Mouse (Mus musculus): ENCODE measurements at regions not wholly inside any gene's neighbourhood (a gene's known extent, or its start where the extent isn't known, plus 50 kb on each side); places are given as distances from the start of the nearest gene placed in this dataset.

GRCm38 (mm10) chr10:17178627-17179026 is 544.4 kb upstream of the Cited2 start:
- H3K9me3 ChIP-seq (ENCODE audit: control insufficient read depth, low read length) = no peaks in the 10 kb centered on the region
- DNase-seq (ENCODE audit: low read depth in 3 of 3, low spot score in 3 of 3) (no peak), ATAC-seq (ENCODE audit: insufficient read depth) (no peak)
- H3K4me3 ChIP-seq (ENCODE audit: insufficient read depth in 1 of 2, low read depth in 2 of 2, low read length in 2 of 2) = no peak overlapping the region
- H3K4me1 ChIP-seq (replicated peaks; ENCODE audit: control insufficient read depth in 2 of 2, insufficient read depth in 2 of 2, low read length in 1 of 2) = no peaks in the 10 kb centered on the region
- H3K36me3 ChIP-seq (replicated peaks; ENCODE audit: control insufficient read depth, insufficient read depth, low read depth) = no peaks in the 10 kb centered on the region
- H3K9ac ChIP-seq (replicated peaks) = no peak overlapping the region
- TF ChIP-seq CTCF (IDR thresholded peaks at IDR 0.05; ENCODE audit: low read depth) = no peak
- TF ChIP-seq EP300 (IDR thresholded peaks at IDR 0.05; ENCODE audit: low read depth) = no peak
- no peak overlapping the region for H3K27ac ChIP-seq
- no peaks in the 10 kb centered on the region for H3K27me3 ChIP-seq (ENCODE audit: control insufficient read depth, insufficient read depth, low read length)
- H3K4me2 ChIP-seq (ENCODE audit: low read depth) = no peak overlapping the region

DNA sequence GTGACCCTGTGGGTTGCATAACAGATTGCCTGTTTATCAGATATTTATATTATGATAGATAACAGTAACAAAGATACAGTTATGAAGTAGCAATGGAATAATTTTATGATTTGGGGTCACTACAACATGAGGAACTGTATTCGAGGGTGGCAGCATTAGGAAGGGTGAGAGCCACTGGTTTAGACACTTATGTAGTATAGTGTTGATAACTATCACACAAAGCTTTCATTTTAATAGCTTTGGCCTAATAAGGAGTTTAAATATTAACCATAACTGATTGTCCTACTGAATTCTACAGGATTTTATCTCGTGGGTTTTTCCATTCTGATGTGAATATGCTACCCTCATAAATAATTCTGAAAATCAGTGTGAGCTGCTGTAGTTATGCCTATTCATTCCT is 538.6 kb upstream of the Cited2 start:
- 35% methylated on average over 2 of the region's 2 CpGs for WGBS (ENCODE audit: insufficient replicate concordance)
- Histone ChIP-seq H3K27ac (no peak overlapping the region), H3K4me2 (ENCODE audit: low read depth) (no peak overlapping the region), H3K4me3 (ENCODE audit: insufficient read depth in 1 of 2, low read depth in 2 of 2, low read length in 2 of 2) (no peak overlapping the region), H3K27me3 (ENCODE audit: control insufficient read depth, insufficient read depth, low read length) (no peaks in the 10 kb centered on the region), H3K9ac (replicated peaks) (no peak overlapping the region), H3K36me3 (replicated peaks; ENCODE audit: control insufficient read depth, insufficient read depth, low read depth) (no peaks in the 10 kb centered on the region), H3K4me1 (replicated peaks; ENCODE audit: control insufficient read depth in 2 of 2, insufficient read depth in 2 of 2, low read length in 1 of 2) (no peaks in the 10 kb centered on the region), H3K9me3 (ENCODE audit: control insufficient read depth, low read length) (no peaks in the 10 kb centered on the region)
- ATAC-seq (ENCODE audit: insufficient read depth) = no peak
- TF ChIP-seq EP300 (IDR thresholded peaks at IDR 0.05; ENCODE audit: low read depth) (no peak), CTCF (IDR thresholded peaks at IDR 0.05; ENCODE audit: low read depth) (no peak)
- DNase-seq (ENCODE audit: low read depth in 3 of 3, low spot score in 3 of 3) = no peak

DNA sequence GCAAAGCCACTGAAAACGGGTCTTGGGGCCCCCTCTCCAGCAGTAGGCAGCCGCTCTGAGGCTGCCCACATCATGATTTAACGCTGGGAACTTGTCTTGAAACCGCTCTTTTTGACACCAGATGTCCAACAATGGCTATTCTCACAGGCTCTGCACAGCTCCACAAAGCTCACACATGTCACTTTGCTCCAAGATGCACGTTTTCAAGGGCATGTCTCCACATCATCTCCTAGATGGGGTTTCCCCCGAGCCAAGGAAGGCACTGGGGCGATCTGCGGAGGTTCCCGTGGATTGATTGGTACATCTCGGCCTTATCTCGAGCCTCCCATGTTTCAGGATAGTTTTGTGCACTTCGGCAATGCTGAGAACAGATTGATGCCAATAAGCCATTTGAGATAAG is 526.8 kb upstream of the Cited2 start:
- Histone ChIP-seq H3K4me1 (replicated peaks; ENCODE audit: control insufficient read depth in 2 of 2, insufficient read depth in 2 of 2, low read length in 1 of 2) (0 out of 4 replicates have a peak, but pooled peaks cover 0 to 2% of the 10 kb centered on the region in 2 experiments), H3K9ac (replicated peaks) (no peak overlapping the region), H3K36me3 (replicated peaks; ENCODE audit: control insufficient read depth, insufficient read depth, low read depth) (no peaks in the 10 kb centered on the region), H3K27me3 (ENCODE audit: control insufficient read depth, insufficient read depth, low read length) (no peaks in the 10 kb centered on the region), H3K4me2 (ENCODE audit: low read depth) (no peak overlapping the region), H3K9me3 (ENCODE audit: control insufficient read depth, low read length) (no peaks in the 10 kb centered on the region), H3K4me3 (ENCODE audit: insufficient read depth in 1 of 2, low read depth in 2 of 2, low read length in 2 of 2) (no peak overlapping the region), H3K27ac (no peak overlapping the region)
- ATAC-seq (ENCODE audit: insufficient read depth) (no peak), DNase-seq (ENCODE audit: low read depth in 3 of 3, low spot score in 3 of 3) (no peak)
- no peak for TF ChIP-seq EP300 (IDR thresholded peaks at IDR 0.05; ENCODE audit: low read depth)
- no peak for TF ChIP-seq CTCF (IDR thresholded peaks at IDR 0.05; ENCODE audit: low read depth)
- 51% methylated on average over 12 of the region's 12 CpGs for WGBS (ENCODE audit: insufficient replicate concordance)

- ATAC-seq (ENCODE audit: insufficient read depth) (no peak), DNase-seq (ENCODE audit: low read depth in 3 of 3, low spot score in 3 of 3) (no peak)
- H3K27ac ChIP-seq = no peak overlapping the region
- no peak for TF ChIP-seq CTCF (IDR thresholded peaks at IDR 0.05; ENCODE audit: low read depth)
- H3K9me3 ChIP-seq (ENCODE audit: control insufficient read depth, low read length) = no peaks in the 10 kb centered on the region
- H3K27me3 ChIP-seq (ENCODE audit: control insufficient read depth, insufficient read depth, low read length) = no peaks in the 10 kb centered on the region
- H3K4me1 ChIP-seq (replicated peaks; ENCODE audit: control insufficient read depth in 2 of 2, insufficient read depth in 2 of 2, low read length in 1 of 2) = 0 out of 4 replicates have a peak, but pooled peaks cover 0 to 2% of the 10 kb centered on the region in 2 experiments
- no peak overlapping the region for H3K4me3 ChIP-seq (ENCODE audit: insufficient read depth in 1 of 2, low read depth in 2 of 2, low read length in 2 of 2)
- 35% methylated on average over 1 of the region's 1 CpGs for WGBS (ENCODE audit: insufficient replicate concordance)
- H3K9ac ChIP-seq (replicated peaks) = no peak overlapping the region
- no peak overlapping the region for H3K4me2 ChIP-seq (ENCODE audit: low read depth)
- H3K36me3 ChIP-seq (replicated peaks; ENCODE audit: control insufficient read depth, insufficient read depth, low read depth) = no peaks in the 10 kb centered on the region
Measured at GRCm38 (mm10) chr10:17196636-17197035, 526.4 kb upstream of the Cited2 start.

DNA sequence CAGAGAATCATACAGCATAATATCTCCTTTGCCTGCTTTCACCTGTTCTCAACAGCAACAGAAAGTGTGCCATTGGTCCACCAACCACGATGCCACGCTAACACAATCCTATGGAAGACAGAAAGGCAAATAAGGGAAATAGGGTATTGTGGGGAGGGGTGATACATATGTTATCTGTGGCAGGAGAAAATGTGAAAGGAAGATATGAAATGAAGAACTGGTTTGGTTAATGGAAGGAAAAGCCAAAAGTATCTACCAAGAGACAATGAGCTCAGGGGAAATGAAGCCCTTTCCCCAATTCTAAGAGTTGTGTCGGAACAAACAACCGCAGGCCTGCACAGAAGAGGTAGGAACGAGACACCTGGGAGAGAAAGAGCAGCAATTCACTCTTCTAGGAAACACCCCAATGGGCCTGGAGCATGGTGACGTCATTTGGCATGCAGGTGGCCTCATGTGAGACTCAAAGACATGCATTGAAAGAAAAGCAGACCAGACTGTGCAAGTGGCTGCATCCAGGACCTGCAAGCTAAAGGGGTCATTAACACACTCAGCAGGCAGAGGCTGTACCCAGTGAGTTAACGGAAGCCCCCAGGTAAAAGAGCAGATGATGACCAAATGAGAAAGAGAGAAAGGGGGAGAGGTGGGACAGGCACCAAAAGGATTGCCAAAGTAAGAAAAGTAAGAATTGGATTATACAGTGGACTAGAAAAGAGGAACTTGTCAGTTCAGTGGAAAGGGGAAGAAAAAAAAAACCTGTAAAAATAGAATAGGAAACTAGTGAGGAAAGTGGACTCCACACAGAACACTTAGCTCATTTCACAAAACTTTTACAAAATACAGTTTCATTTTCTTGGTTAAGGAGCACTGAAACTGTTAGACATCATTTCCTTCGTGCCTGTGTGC is 522.2 kb upstream of the Cited2 start:
- Histone ChIP-seq H3K27me3 (ENCODE audit: control insufficient read depth, insufficient read depth, low read length) (no peaks in the 10 kb centered on the region), H3K9ac (replicated peaks) (no peak overlapping the region), H3K4me3 (ENCODE audit: insufficient read depth in 1 of 2, low read depth in 2 of 2, low read length in 2 of 2) (no peak overlapping the region), H3K36me3 (replicated peaks; ENCODE audit: control insufficient read depth, insufficient read depth, low read depth) (no peaks in the 10 kb centered on the region), H3K27ac (no peak overlapping the region), H3K4me2 (ENCODE audit: low read depth) (no peak overlapping the region), H3K4me1 (replicated peaks; ENCODE audit: control insufficient read depth in 2 of 2, insufficient read depth in 2 of 2, low read length in 1 of 2) (0 out of 4 replicates have a peak, but pooled peaks cover 0 to 2% of the 10 kb centered on the region in 2 experiments), H3K9me3 (ENCODE audit: control insufficient read depth, low read length) (no peaks in the 10 kb centered on the region)
- DNase-seq (ENCODE audit: low read depth in 3 of 3, low spot score in 3 of 3) (no peak), ATAC-seq (ENCODE audit: insufficient read depth) (no peak)
- WGBS (ENCODE audit: insufficient replicate concordance) = 42% methylated on average over 8 of the region's 8 CpGs
- TF ChIP-seq EP300 (IDR thresholded peaks at IDR 0.05; ENCODE audit: low read depth) (no peak), CTCF (IDR thresholded peaks at IDR 0.05; ENCODE audit: low read depth) (no peak)

Data from liver, embryonic 14.5 days (tissue).